Mouse (Mus musculus) thymus, postnatal 0 days (tissue): ENCODE results near the gene Sh3bgrl3. TPM values are rescaled to one million over a fixed set of nuclear protein-coding genes. Genes with fewer than 3 reads are reported as not detected.

Experiments
- DNase-seq: peaks from one replicate; pipeline ENCODE4 v3.0.0-alpha.2; 2015; ENCODE audit warnings: low spot score
- polyA plus RNA-seq: library from polyadenylated mRNA; unstranded; fragments of >200 nt; fragmentation: Nextera tagmentation; extraction: Ambion mirVana; gene quantifications from 2 replicates; pipeline ENCODE4 v1.2.1, GENCODE M21; 2015

Sh3bgrl3 gene
- polyA plus RNA-seq, 1 experiment from 2014 or later, result 1,143 TPM

GRCm38 (mm10) chr4:134129482-134129881 lies 893 bp upstream of the Sh3bgrl3 start:
- DNase-seq, result no peak

GRCm38 (mm10) chr4:134128983-134129362 lies 384 bp upstream of the Sh3bgrl3 start:
- DNase-seq, result peak; percentile 65

- DNase-seq, result no peak
These were observed 796 bp downstream of the Sh3bgrl3 start for GRCm38 (mm10) chr4:134127793-134128192.

GRCm38 (mm10) chr4:134127121-134127455 lies 1.5 kb downstream of the Sh3bgrl3 start:
- no peak for DNase-seq

GRCm38 (mm10) chr4:134126300-134127120 lies 2.1 kb downstream of the Sh3bgrl3 start:
- DNase-seq, result no peak

GRCm38 (mm10) chr4:134125383-134126060 lies 3.1 kb downstream of the Sh3bgrl3 start:
- no peak for DNase-seq

GRCm38 (mm10) chr4:134123680-134124551 lies 4.7 kb downstream of the Sh3bgrl3 start:
- peak; percentile 89 for DNase-seq

GRCm38 (mm10) chr4:134123147-134123546 lies 5.4 kb downstream of the Sh3bgrl3 start:
- DNase-seq, result no peak

GRCm38 (mm10) chr4:134122281-134122680 lies 6.3 kb downstream of the Sh3bgrl3 start:
- peak; percentile 57 for DNase-seq

- DNase-seq, result peak; percentile 89
These were observed 7.0 kb downstream of the Sh3bgrl3 start for GRCm38 (mm10) chr4:134121571-134121970.

- no peak for DNase-seq
These were observed 7.7 kb downstream of the Sh3bgrl3 start for GRCm38 (mm10) chr4:134120916-134121315.

- DNase-seq, result no peak
These were observed 8.3 kb downstream of the Sh3bgrl3 start for GRCm38 (mm10) chr4:134120192-134120805.

- DNase-seq, result peak; percentile 68
These were observed 8.9 kb downstream of the Sh3bgrl3 start for GRCm38 (mm10) chr4:134119644-134120043.

- no peak for DNase-seq
These were observed 9.5 kb downstream of the Sh3bgrl3 start for GRCm38 (mm10) chr4:134119042-134119441.

GRCm38 (mm10) chr4:134118126-134118800 lies 10.3 kb downstream of the Sh3bgrl3 start:
- DNase-seq, result peak; percentile 81

GRCm38 (mm10) chr4:134117012-134117411 lies 11.6 kb downstream of the Sh3bgrl3 start:
- peak; percentile 96 for DNase-seq

GRCm38 (mm10) chr4:134116501-134116900 lies 12.1 kb downstream of the Sh3bgrl3 start:
- no peak for DNase-seq

- DNase-seq, result peak; percentile 64
These were observed 13.1 kb downstream of the Sh3bgrl3 start for GRCm38 (mm10) chr4:134115215-134116144.

- DNase-seq, result peak; percentile 21
These were observed 14.6 kb downstream of the Sh3bgrl3 start for GRCm38 (mm10) chr4:134114038-134114437.
